Mouse (Mus musculus) bone marrow, adult 2 months (tissue): ENCODE results near the gene Gm17660. TPM values are rescaled to one million over a fixed set of nuclear protein-coding genes. Genes with fewer than 3 reads are reported as not detected.
A peak's percentile ranks its signal among the peaks of the same experiment; 100 is the strongest.

Source experiments
- H3K27ac ChIP-seq: fragments of 200-500 bp; 2 replicates; pipeline ENCODE4 v1.5.1; 2012; ENCODE audit warnings: low read depth, mild to moderate bottlenecking, control low read depth, inconsistent platforms, low read length; ENCODE audit not compliant: control insufficient read depth, poor library complexity, insufficient read depth
- H3K4me1 ChIP-seq: fragments of 200-500 bp; 2 replicates; pipeline ENCODE4 v1.6.1; 2011; ENCODE audit warnings: low read length; ENCODE audit not compliant: control insufficient read depth, insufficient read depth
- H3K4me3 ChIP-seq: fragments of 200-500 bp; replicated peaks from 2 replicates; pipeline ENCODE3; 2011; ENCODE audit warnings: mild to moderate bottlenecking, low read depth, low read length, control low read depth; ENCODE audit not compliant: control insufficient read depth
- CTCF ChIP-seq: fragments of 200-500 bp; IDR thresholded peaks from 2 replicates; pipeline ENCODE4 v1.5.1; 2011; ENCODE audit warnings: low read length, control low read depth; ENCODE audit not compliant: control insufficient read depth, insufficient read depth
- POLR2A ChIP-seq: fragments of 200-500 bp; IDR thresholded peaks from 2 replicates; pipeline ENCODE4 v1.6.1; 2011; ENCODE audit warnings: low read depth, mild to moderate bottlenecking, control low read depth, low read length, borderline replicate concordance; ENCODE audit not compliant: control insufficient read depth
- WGBS: fragments of 180-500 bp; shearing (Covaris S2); methylation state at CpG from one replicate; pipeline ENCODE4 v1.1.7; 2018; 5-methylcytosine and 5-hydroxymethylcytosine counted together
- polyA plus RNA-seq: library from polyadenylated mRNA; stranded (reverse); fragments of >200 nt; gene quantifications from 2 replicates; pipeline ENCODE4 v1.2.4, GENCODE M21; 2011; ENCODE audit warnings: low replicate concordance; ENCODE audit not compliant: missing spikeins, insufficient read depth, insufficient read length

Gene Gm17660
- polyA plus RNA-seq, 1 experiment, result not detected

DNA sequence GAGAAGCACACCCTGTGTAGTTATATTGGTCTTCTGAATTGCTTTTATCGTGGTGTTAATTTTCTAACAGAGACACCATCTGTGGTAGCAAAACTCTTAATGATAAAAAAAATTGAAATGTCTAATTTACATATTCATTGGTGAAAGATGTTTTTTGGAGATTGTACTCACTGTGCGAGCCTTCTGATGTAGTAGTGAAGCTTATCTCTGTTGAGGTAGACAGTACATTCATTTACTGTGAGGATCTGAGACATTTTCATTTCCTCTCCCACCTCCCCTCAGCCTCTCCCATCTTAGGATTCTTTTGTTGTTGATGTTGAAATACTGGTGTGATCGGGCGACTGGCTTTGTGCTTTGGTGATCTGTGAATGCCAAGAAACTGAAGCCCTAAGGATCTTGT is 6.4 kb downstream of the Gm17660 start:
- no peaks in the 10 kb centered on the region for H3K4me1 ChIP-seq
- no peak for TF ChIP-seq POLR2A
- no peak for TF ChIP-seq CTCF
- H3K27ac ChIP-seq, result no peak overlapping the region
- no peak overlapping the region for H3K4me3 ChIP-seq
- 67% methylated on average over 4 of the region's 4 CpGs for WGBS

DNA sequence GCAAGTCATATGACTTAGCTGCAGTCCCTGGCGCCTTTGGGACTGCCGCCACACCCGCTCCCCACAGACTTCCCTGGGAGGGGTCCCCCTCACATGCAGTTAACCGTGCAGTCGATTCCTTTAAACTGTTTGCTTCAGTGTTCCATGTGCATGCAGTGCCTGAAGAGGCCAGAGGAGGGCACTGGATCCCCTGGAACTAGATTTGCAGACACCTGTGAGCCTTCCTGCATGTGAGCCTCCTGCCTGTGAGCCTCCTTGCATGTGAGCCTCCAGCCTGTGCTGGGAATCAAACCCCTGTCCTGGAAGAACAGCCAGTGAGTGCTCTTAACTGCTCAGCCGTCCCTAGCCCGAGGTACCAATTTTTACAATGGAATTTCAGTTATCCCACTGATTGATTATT is 8.7 kb downstream of the Gm17660 start:
- Histone ChIP-seq H3K4me1 (no peaks in the 10 kb centered on the region), H3K27ac (no peak overlapping the region), H3K4me3 (no peak overlapping the region)
- TF ChIP-seq POLR2A (no peak), CTCF (peak; percentile 46)
- 81% methylated on average over 7 of the region's 7 CpGs for WGBS

DNA sequence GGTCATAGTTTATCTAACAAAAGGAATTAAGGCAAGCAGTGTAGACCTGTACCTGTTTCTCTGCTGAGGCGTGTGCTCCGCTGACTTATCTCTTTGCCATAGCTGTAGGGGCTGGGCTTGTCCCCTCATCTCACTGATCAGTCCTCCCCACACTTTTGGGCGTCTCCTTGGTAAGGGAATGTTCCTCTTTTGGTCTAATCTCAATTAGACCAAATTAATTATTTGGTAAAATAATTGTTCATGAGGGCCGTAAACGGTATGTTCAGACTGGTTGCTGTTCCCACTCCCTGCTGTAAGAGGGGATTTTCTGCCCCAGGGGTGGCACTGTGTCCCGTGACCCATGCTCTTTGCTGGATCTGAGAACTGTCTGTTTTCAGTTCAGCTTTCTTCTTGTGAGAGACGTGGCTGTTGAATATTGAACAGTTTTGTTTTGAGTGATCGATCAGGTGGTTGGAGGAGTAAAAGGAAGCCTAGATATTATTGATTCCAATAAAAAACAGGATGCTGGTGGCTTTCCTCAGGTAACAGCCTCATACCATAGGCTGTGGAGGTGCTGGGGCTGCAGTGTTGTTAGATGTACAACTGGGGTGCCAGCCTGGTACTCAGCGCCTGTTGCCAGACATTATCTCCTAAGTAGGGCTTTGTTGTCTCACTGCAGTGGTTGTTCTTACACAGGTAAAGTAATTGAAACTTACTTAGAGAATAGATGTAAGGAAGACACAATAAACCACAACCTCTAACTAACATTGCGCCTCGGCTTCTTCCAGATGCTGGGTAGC is 14.4 kb downstream of the Gm17660 start:
- WGBS, result 71% methylated on average over 11 of the region's 11 CpGs
- peak overlapping the region; percentile 77 for H3K27ac ChIP-seq
- H3K4me3 ChIP-seq, result no peak overlapping the region

DNA sequence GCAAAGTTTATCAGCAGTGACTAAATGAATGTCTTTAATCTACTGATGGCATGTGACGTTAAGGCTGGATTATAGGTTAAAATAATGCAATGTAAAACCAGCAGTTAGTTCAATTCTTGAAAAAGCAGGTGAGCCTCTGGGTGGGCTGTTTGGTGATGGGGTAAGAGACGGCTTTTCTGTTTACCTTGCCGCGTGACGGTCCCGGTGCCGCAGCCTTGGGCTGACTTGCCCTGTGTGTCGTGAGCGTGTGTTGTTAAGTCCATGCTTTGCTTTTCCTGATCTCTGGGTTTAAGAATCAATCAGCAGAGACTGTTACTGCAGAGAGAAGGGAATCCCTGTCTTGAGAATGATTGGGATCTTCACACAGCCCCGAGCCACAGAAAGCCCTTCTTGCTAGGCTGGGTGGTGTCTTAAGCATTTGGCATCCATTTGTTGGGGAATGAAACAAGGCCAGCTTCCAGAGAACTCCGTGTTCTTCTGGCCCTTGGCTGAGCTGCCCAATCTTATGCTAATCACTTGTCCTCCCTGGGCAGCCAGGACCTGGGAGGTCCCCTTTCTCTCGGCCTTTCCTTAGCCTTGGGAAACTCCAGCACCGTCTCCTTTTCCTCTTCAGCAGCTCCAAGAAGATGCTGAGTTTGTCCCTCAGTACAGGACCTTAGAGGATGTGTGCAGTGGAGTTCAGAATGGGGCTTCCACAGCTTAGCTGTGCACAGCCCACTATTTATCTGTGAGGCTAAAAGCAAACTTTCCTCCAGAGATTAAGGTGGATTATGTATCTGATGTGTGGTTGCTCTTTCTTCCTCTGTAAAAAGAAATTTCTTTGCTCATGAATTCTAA is 15.3 kb downstream of the Gm17660 start:
- H3K4me3 ChIP-seq, result no peak overlapping the region
- peaks cover 2% of the 10 kb centered on the region for H3K4me1 ChIP-seq
- peak overlapping the region; percentile 16 for H3K27ac ChIP-seq
- WGBS, result 87% methylated on average over 13 of the region's 13 CpGs
- TF ChIP-seq POLR2A (no peak), CTCF (no peak)

More for the DNA sequence above, 14.4 kb downstream of the Gm17660 start:
- no peak for TF ChIP-seq CTCF
- no peak for TF ChIP-seq POLR2A
- H3K4me1 ChIP-seq, result peaks cover 2% of the 10 kb centered on the region

DNA sequence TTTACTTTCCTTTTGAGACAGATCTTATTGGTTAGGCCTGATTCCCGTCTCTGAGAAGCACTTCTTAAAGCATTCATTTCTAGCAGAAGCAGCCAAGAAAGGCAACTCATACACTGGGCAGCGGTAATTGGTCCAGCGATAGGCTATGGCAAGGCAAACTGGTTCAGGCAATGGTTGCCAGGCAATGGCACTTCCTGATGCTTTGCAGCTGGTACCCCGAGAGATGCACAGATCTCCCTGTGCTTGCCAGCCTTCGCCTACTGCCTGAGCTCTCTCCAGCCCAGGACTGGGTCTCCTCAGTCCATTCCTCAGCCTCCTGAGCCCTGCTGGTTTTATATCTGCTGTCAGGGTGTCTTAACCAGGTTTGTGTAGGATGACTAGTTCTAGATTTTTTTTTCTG is 17.0 kb downstream of the Gm17660 start:
- 93% methylated on average over 5 of the region's 5 CpGs for WGBS
- TF ChIP-seq CTCF (no peak), POLR2A (no peak)
- H3K4me3 ChIP-seq, result no peak overlapping the region
- H3K4me1 ChIP-seq, result peaks cover 2% of the 10 kb centered on the region
- H3K27ac ChIP-seq, result no peak overlapping the region

DNA sequence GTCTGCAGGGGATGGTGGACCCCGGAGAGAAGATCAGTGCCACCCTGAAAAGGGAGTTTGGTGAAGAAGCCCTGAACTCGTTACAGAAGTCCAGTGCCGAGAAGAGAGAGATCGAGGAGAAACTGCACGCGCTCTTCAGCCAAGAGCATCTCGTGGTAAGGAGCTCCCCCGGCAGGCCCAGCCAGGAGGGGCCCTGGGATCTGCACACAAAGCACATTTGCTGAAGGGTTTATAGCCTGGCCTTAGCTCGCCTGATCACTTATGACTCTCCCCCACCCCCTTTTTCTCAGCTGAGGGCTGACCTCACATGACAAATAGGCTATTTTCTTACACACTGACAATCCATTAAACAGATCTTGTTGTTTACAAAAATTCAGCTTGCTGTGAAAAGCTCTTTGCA is 17.8 kb downstream of the Gm17660 start:
- H3K4me3 ChIP-seq, result no peak overlapping the region
- no peak overlapping the region for H3K27ac ChIP-seq
- TF ChIP-seq POLR2A (no peak), CTCF (no peak)
- 88% methylated on average over 9 of the region's 9 CpGs for WGBS
- peaks cover 3% of the 10 kb centered on the region for H3K4me1 ChIP-seq

DNA sequence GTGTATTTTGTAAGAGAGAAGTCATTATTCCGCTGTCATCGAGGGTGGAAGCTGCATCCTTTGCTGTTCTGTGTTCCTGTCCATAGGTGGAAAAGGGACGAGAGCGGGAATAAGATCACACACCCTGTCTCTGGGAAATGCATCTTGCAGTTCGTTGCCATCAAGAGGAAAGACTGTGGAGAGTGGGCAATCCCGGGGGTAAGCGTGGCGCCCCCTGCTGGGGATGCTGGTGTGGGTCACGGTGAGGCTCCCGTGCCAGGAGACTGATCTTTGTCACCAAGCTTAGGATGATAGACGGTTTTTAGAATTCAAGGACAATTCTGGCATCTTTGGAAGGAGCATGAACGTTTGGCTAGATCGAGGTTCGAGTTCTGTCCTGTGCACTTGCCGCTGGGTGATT is 19.4 kb downstream of the Gm17660 start:
- H3K4me1 ChIP-seq, result peaks cover 4% of the 10 kb centered on the region
- H3K4me3 ChIP-seq, result no peak overlapping the region
- WGBS, result 59% methylated on average over 15 of the region's 15 CpGs
- H3K27ac ChIP-seq, result no peak overlapping the region
- TF ChIP-seq CTCF (peak; percentile 77), POLR2A (no peak)

DNA sequence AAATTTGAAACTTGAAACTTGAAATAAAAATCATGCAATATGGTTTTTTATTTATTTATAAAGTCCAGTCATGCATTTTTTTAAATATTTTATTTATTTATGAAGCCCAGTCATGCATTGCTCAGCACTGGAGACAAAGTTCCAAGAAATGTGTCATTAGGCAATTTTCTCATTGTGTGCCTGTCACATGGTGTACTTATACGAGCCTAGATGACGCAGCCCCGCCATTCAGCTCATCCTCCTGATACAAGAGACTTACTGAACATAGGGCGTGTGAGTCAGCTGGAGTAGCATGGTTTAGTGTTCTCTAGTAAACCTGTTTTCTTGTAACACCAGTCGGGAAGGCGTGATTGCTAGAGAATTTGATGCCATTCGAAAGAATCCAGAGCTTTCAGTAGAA is 21.1 kb downstream of the Gm17660 start:
- TF ChIP-seq POLR2A (no peak), CTCF (no peak)
- Histone ChIP-seq H3K27ac (no peak overlapping the region), H3K4me1 (peaks cover 4% of the 10 kb centered on the region), H3K4me3 (no peak overlapping the region)
- 86% methylated on average over 7 of the region's 7 CpGs for WGBS
